Mouse (Mus musculus) liver, embryonic 15.5 days (tissue): ENCODE data around the gene Ror2. TPM values are rescaled to one million over a fixed set of nuclear protein-coding genes. Genes with fewer than 3 reads are reported as not detected.

Experiments used
- ATAC-seq: fragments of 200-750 bp; cut with Nextera tagmentation; 2 replicates; pipeline ENCODE4 v1.8.0; 2017; ENCODE audit warnings: moderate number of reproducible peaks, mild to moderate bottlenecking, moderate library complexity; ENCODE audit not compliant: insufficient read depth
- H3K27ac ChIP-seq: fragments of 300-500 bp; sonication (generic); replicated peaks from 2 replicates; pipeline ENCODE4 v1.5.1; 2015; ENCODE audit warnings: mild to moderate bottlenecking, inconsistent platforms
- H3K27me3 ChIP-seq: fragments of 300-500 bp; sonication (generic); 2 replicates; pipeline ENCODE4 v1.6.1; 2015; ENCODE audit warnings: mild to moderate bottlenecking, inconsistent platforms
- H3K36me3 ChIP-seq: fragments of 300-500 bp; sonication (generic); replicated peaks from 2 replicates; pipeline ENCODE4 v1.6.1; 2015; ENCODE audit warnings: moderate library complexity, mild to moderate bottlenecking, inconsistent platforms
- H3K4me1 ChIP-seq: fragments of 300-500 bp; sonication (generic); replicated peaks from 2 replicates; pipeline ENCODE4 v1.6.1; 2015; ENCODE audit warnings: inconsistent platforms
- H3K4me2 ChIP-seq: fragments of 300-500 bp; sonication (generic); 2 replicates; pipeline ENCODE4 v1.6.1; 2015; ENCODE audit warnings: moderate library complexity, mild to moderate bottlenecking, inconsistent platforms
- H3K4me3 ChIP-seq: fragments of 300-500 bp; sonication (generic); replicated peaks from 2 replicates; pipeline ENCODE4 v1.5.1; 2015; ENCODE audit warnings: mild to moderate bottlenecking, inconsistent platforms
- H3K9ac ChIP-seq: fragments of 300-500 bp; sonication (generic); 2 replicates; pipeline ENCODE4 v1.6.1; 2015; ENCODE audit warnings: moderate library complexity, mild to moderate bottlenecking, inconsistent platforms
- H3K9me3 ChIP-seq: fragments of 300-500 bp; sonication (generic); replicated peaks from 2 replicates; pipeline ENCODE4 v1.6.1; 2016; ENCODE audit warnings: inconsistent platforms
- WGBS: fragments of 180-500 bp; shearing (Covaris S2); methylation state at CpG from one replicate; pipeline ENCODE4 v1.1.7; 2015; ENCODE audit warnings: mixed read lengths; ENCODE audit not compliant: insufficient replicate concordance; 5-methylcytosine and 5-hydroxymethylcytosine counted together
- polyA plus RNA-seq: library from polyadenylated mRNA; unstranded; fragments of >200 nt; fragmentation: Nextera tagmentation; extraction: Ambion mirVana; gene quantifications from 2 replicates; pipeline ENCODE4 v1.2.1, GENCODE M21; 2015

Gene Ror2
- polyA plus RNA-seq, 1 experiment from 2014 or later: 0.23 TPM

- Histone ChIP-seq H3K27me3 (no peaks in the 10 kb centered on the region), H3K4me2 (no peak overlapping the region), H3K27ac (no peak overlapping the region), H3K4me3 (no peak overlapping the region), H3K9me3 (no peaks in the 10 kb centered on the region), H3K9ac (no peak overlapping the region), H3K4me1 (no peaks in the 10 kb centered on the region), H3K36me3 (no peaks in the 10 kb centered on the region)
- WGBS: 74% methylated on average over 12 of the region's 12 CpGs
- no peak for ATAC-seq
Measured at GRCm38 (mm10) chr13:53253255-53253654, 32.7 kb downstream of the Ror2 start.

GRCm38 (mm10) chr13:53248586-53249401, 37.1 kb downstream of the Ror2 start:
- WGBS: 71% methylated on average over 24 of the region's 24 CpGs
- Histone ChIP-seq H3K4me2 (no peak overlapping the region), H3K27ac (no peak overlapping the region)

GRCm38 (mm10) chr13:53248080-53248479, 37.8 kb downstream of the Ror2 start:
- 43% methylated on average over 6 of the region's 6 CpGs for WGBS
- Histone ChIP-seq H3K9me3 (no peaks in the 10 kb centered on the region), H3K9ac (no peak overlapping the region), H3K4me1 (no peaks in the 10 kb centered on the region), H3K27ac (no peak overlapping the region), H3K27me3 (no peaks in the 10 kb centered on the region), H3K4me3 (no peak overlapping the region), H3K4me2 (no peak overlapping the region), H3K36me3 (no peaks in the 10 kb centered on the region)
- ATAC-seq: no peak

More at GRCm38 (mm10) chr13:53248586-53249401, 37.1 kb downstream of the Ror2 start:
- H3K4me1 ChIP-seq: no peaks in the 10 kb centered on the region
- no peak overlapping the region for H3K9ac ChIP-seq
- H3K36me3 ChIP-seq: no peaks in the 10 kb centered on the region
- no peaks in the 10 kb centered on the region for H3K27me3 ChIP-seq
- no peak overlapping the region for H3K4me3 ChIP-seq
- H3K9me3 ChIP-seq: no peaks in the 10 kb centered on the region
- no peak for ATAC-seq

GRCm38 (mm10) chr13:53247175-53247574, 38.7 kb downstream of the Ror2 start:
- H3K4me3 ChIP-seq: no peak overlapping the region
- WGBS: 66% methylated on average over 6 of the region's 6 CpGs
- no peak for ATAC-seq
- no peak overlapping the region for H3K27ac ChIP-seq
- H3K27me3 ChIP-seq: no peaks in the 10 kb centered on the region
- no peaks in the 10 kb centered on the region for H3K4me1 ChIP-seq
- no peaks in the 10 kb centered on the region for H3K9me3 ChIP-seq
- H3K36me3 ChIP-seq: no peaks in the 10 kb centered on the region
- H3K9ac ChIP-seq: no peak overlapping the region
- H3K4me2 ChIP-seq: no peak overlapping the region

GRCm38 (mm10) chr13:53244151-53244550, 41.8 kb downstream of the Ror2 start:
- WGBS: 67% methylated on average over 8 of the region's 8 CpGs
- no peak overlapping the region for H3K4me2 ChIP-seq
- no peak overlapping the region for H3K4me3 ChIP-seq
- H3K4me1 ChIP-seq: no peaks in the 10 kb centered on the region
- ATAC-seq: no peak
- no peaks in the 10 kb centered on the region for H3K9me3 ChIP-seq
- no peaks in the 10 kb centered on the region for H3K36me3 ChIP-seq
- H3K9ac ChIP-seq: no peak overlapping the region
- no peak overlapping the region for H3K27ac ChIP-seq
- H3K27me3 ChIP-seq: no peaks in the 10 kb centered on the region

GRCm38 (mm10) chr13:53237455-53237854, 48.5 kb downstream of the Ror2 start:
- no peaks in the 10 kb centered on the region for H3K36me3 ChIP-seq
- H3K4me1 ChIP-seq: no peaks in the 10 kb centered on the region
- H3K4me3 ChIP-seq: no peak overlapping the region
- H3K9ac ChIP-seq: no peak overlapping the region
- no peak overlapping the region for H3K27ac ChIP-seq
- 60% methylated on average over 10 of the region's 10 CpGs for WGBS
- ATAC-seq: no peak
- no peaks in the 10 kb centered on the region for H3K9me3 ChIP-seq
- H3K4me2 ChIP-seq: no peak overlapping the region
- H3K27me3 ChIP-seq: peaks cover 25% of the 10 kb centered on the region

- Histone ChIP-seq H3K36me3 (no peaks in the 10 kb centered on the region), H3K9me3 (no peaks in the 10 kb centered on the region), H3K27me3 (peaks cover 25% of the 10 kb centered on the region), H3K4me1 (no peaks in the 10 kb centered on the region), H3K27ac (no peak overlapping the region), H3K4me2 (no peak overlapping the region), H3K4me3 (no peak overlapping the region), H3K9ac (no peak overlapping the region)
- WGBS: 50% methylated on average over 18 of the region's 18 CpGs
- ATAC-seq: no peak
Measured at GRCm38 (mm10) chr13:53236434-53237401, 49.2 kb downstream of the Ror2 start.

- Histone ChIP-seq H3K27me3 (peaks cover 25% of the 10 kb centered on the region), H3K36me3 (no peaks in the 10 kb centered on the region), H3K4me3 (no peak overlapping the region), H3K4me2 (no peak overlapping the region), H3K27ac (no peak overlapping the region), H3K4me1 (no peaks in the 10 kb centered on the region), H3K9me3 (no peaks in the 10 kb centered on the region), H3K9ac (no peak overlapping the region)
- no peak for ATAC-seq
- 28% methylated on average over 7 of the region's 7 CpGs for WGBS
Measured at GRCm38 (mm10) chr13:53235953-53236352, 50.0 kb downstream of the Ror2 start.

- Histone ChIP-seq H3K4me3 (no peak overlapping the region), H3K9me3 (no peaks in the 10 kb centered on the region), H3K9ac (no peak overlapping the region), H3K4me1 (no peaks in the 10 kb centered on the region), H3K27ac (no peak overlapping the region), H3K36me3 (no peaks in the 10 kb centered on the region), H3K27me3 (peaks cover 25% of the 10 kb centered on the region), H3K4me2 (no peak overlapping the region)
- ATAC-seq: no peak
- 21% methylated on average over 12 of the region's 12 CpGs for WGBS
Measured at GRCm38 (mm10) chr13:53234844-53235243, 51.1 kb downstream of the Ror2 start.

GRCm38 (mm10) chr13:53233826-53234786, 51.8 kb downstream of the Ror2 start:
- H3K27me3 ChIP-seq: peaks cover 25% of the 10 kb centered on the region
- H3K4me2 ChIP-seq: no peak overlapping the region
- H3K27ac ChIP-seq: no peak overlapping the region
- H3K4me1 ChIP-seq: no peaks in the 10 kb centered on the region
- ATAC-seq: no peak
- 46% methylated on average over 15 of the region's 15 CpGs for WGBS
- H3K9me3 ChIP-seq: no peaks in the 10 kb centered on the region
- H3K9ac ChIP-seq: no peak overlapping the region
- H3K4me3 ChIP-seq: no peak overlapping the region
- no peaks in the 10 kb centered on the region for H3K36me3 ChIP-seq
